Mouse (Mus musculus) MEL (cell line): ENCODE measurements at regions not wholly inside any gene's neighbourhood (a gene's known extent, or its start where the extent isn't known, plus 50 kb on each side); places are given as distances from the start of the nearest gene placed in this dataset.
"Not testable (repeated sequence)": the region's sequence is repeated elsewhere in the genome, so short reads cannot be mapped to it uniquely, and the experiment has no call there.

Source experiments
- DNase-seq: peaks from one replicate; pipeline ENCODE4 v3.0.0; 2011; ENCODE audit warnings: low read depth, low spot score
- H3K27ac ChIP-seq: 2 replicates; pipeline ENCODE4 v1.5.1; 2012; ENCODE audit warnings: low read depth, mild to moderate bottlenecking, control low read depth, low read length, moderate library complexity; ENCODE audit not compliant: control insufficient read depth
- H3K27me3 ChIP-seq, 2 experiments: fragments of 150-350 bp in 1 of 2; sonication (generic) in 1 of 2; 2 replicates each; pipeline ENCODE4 v1.6.1; 2012; ENCODE audit warnings: low read length in 2 of 2, mild to moderate bottlenecking in 2 of 2, improper control_type of control experiment in 1 of 2, moderate library complexity in 1 of 2; ENCODE audit not compliant: insufficient read depth in 2 of 2, control insufficient read depth in 1 of 2
- H3K36me3 ChIP-seq, 2 experiments: 2 replicates each; pipeline ENCODE4 v1.6.1; 2012 to 2014; ENCODE audit warnings: low read length in 2 of 2, improper control_type of control experiment in 1 of 2, inconsistent platforms in 1 of 2, mild to moderate bottlenecking in 1 of 2; ENCODE audit not compliant: insufficient read depth in 2 of 2, control insufficient read depth in 1 of 2
- H3K4me1 ChIP-seq, 2 experiments: fragments of 150-350 bp in 1 of 2; sonication (generic) in 1 of 2; 2 replicates each; pipeline ENCODE4 v1.6.1; 2012; ENCODE audit warnings: low read length in 2 of 2, improper control_type of control experiment in 1 of 2, mild to moderate bottlenecking in 1 of 2; ENCODE audit not compliant: insufficient read depth in 2 of 2, control insufficient read depth in 1 of 2
- H3K4me3 ChIP-seq, 2 experiments: fragments of 150-350 bp in 1 of 2; sonication (generic) in 1 of 2; 2 replicates each; pipeline ENCODE4 v1.5.1; 2012; ENCODE audit warnings: low read depth in 2 of 2, low read length in 2 of 2, mild to moderate bottlenecking in 2 of 2, moderate library complexity in 2 of 2, control low read depth in 1 of 2, improper control_type of control experiment in 1 of 2; ENCODE audit not compliant: control insufficient read depth in 1 of 2, insufficient read depth in 1 of 2
- H3K79me2 ChIP-seq: 2 replicates; pipeline ENCODE4 v1.6.1; 2012; ENCODE audit warnings: mild to moderate bottlenecking, low read length, moderate library complexity; ENCODE audit not compliant: control insufficient read depth, poor library complexity, insufficient read depth
- H3K9ac ChIP-seq: 2 replicates; pipeline ENCODE4 v1.6.1; 2012; ENCODE audit warnings: low read depth, mild to moderate bottlenecking, control low read depth, low read length, moderate library complexity; ENCODE audit not compliant: control insufficient read depth, poor library complexity, severe bottlenecking
- H3K9me3 ChIP-seq: fragments of 150-350 bp; sonication (generic); replicated peaks from 2 replicates; pipeline ENCODE4 v1.6.1; 2012; ENCODE audit warnings: mild to moderate bottlenecking, low read length, improper control_type of control experiment, moderate library complexity; ENCODE audit not compliant: insufficient read depth
- CHD1 ChIP-seq: IDR thresholded peaks from 2 replicates; pipeline ENCODE4 v1.6.1; 2012; ENCODE audit warnings: low read depth, mild to moderate bottlenecking, inconsistent platforms, low read length, improper control_type of control experiment
- ETS1 ChIP-seq: IDR thresholded peaks from 2 replicates; pipeline ENCODE4 v1.6.1; 2012; ENCODE audit warnings: low read depth, mild to moderate bottlenecking, inconsistent platforms, low read length, improper control_type of control experiment, moderate library complexity
- GABPA ChIP-seq: IDR thresholded peaks from 2 replicates; pipeline ENCODE4 v1.6.1; 2012; ENCODE audit warnings: low read depth, mild to moderate bottlenecking, inconsistent platforms, low read length, improper control_type of control experiment, moderate library complexity
- GATA1 ChIP-seq: IDR thresholded peaks from 2 replicates; pipeline ENCODE4 v1.6.1; 2011; ENCODE audit warnings: low read depth, low read length, improper control_type of control experiment
- HCFC1 ChIP-seq: IDR thresholded peaks from 2 replicates; pipeline ENCODE4 v1.6.1; 2012; ENCODE audit warnings: low read depth, mild to moderate bottlenecking, inconsistent platforms, low read length, improper control_type of control experiment, moderate library complexity
- MAFK ChIP-seq: IDR thresholded peaks from 2 replicates; pipeline ENCODE4 v1.6.1; 2011; ENCODE audit warnings: low read depth, mild to moderate bottlenecking, low read length, improper control_type of control experiment, borderline replicate concordance
- MEF2A ChIP-seq: IDR thresholded peaks from 2 replicates; pipeline ENCODE4 v1.6.1; 2014; ENCODE audit warnings: low read depth, mild to moderate bottlenecking, inconsistent platforms, low read length, improper control_type of control experiment; ENCODE audit not compliant: poor library complexity, insufficient replicate concordance, severe bottlenecking; ENCODE audit errors: extremely low read depth
- MYB ChIP-seq: IDR thresholded peaks from 2 replicates; pipeline ENCODE4 v1.6.1; 2011; ENCODE audit warnings: mild to moderate bottlenecking, low read depth, low read length, improper control_type of control experiment
- MYC ChIP-seq: IDR thresholded peaks from 2 replicates; pipeline ENCODE4 v1.6.1; 2011; ENCODE audit warnings: low read depth, mild to moderate bottlenecking, low read length, improper control_type of control experiment, moderate library complexity
- POLR2A ChIP-seq, 2 experiments: IDR thresholded peaks; 2 replicates each; pipeline ENCODE4 v1.6.1; 2011 to 2012; ENCODE audit warnings: low read length in 2 of 2, mild to moderate bottlenecking in 2 of 2, control low read depth in 1 of 2, improper control_type of control experiment in 1 of 2, low read depth in 1 of 2, moderate library complexity in 1 of 2; ENCODE audit not compliant: control insufficient read depth in 1 of 2, insufficient read depth in 1 of 2, poor library complexity in 1 of 2
- POLR2AphosphoS5 ChIP-seq: IDR thresholded peaks from 2 replicates; pipeline ENCODE4 v1.6.1; 2012; ENCODE audit warnings: low read depth, borderline replicate concordance, mild to moderate bottlenecking, inconsistent platforms, low read length, moderate library complexity, mixed read lengths
- RAD21 ChIP-seq: IDR thresholded peaks from 2 replicates; pipeline ENCODE4 v1.6.1; 2011; ENCODE audit warnings: mild to moderate bottlenecking, low read depth, low read length, improper control_type of control experiment
- RCOR1 ChIP-seq: IDR thresholded peaks from 2 replicates; pipeline ENCODE4 v1.6.1; 2012; ENCODE audit warnings: low read depth, mild to moderate bottlenecking, inconsistent platforms, low read length, improper control_type of control experiment
- SIN3A ChIP-seq: IDR thresholded peaks from 2 replicates; pipeline ENCODE4 v1.6.1; 2012; ENCODE audit warnings: low read length, improper control_type of control experiment, inconsistent platforms
- SMC3 ChIP-seq: IDR thresholded peaks from 2 replicates; pipeline ENCODE4 v1.6.1; 2011; ENCODE audit warnings: low read depth, low read length, improper control_type of control experiment
- TAL1 ChIP-seq: IDR thresholded peaks from 2 replicates; pipeline ENCODE4 v1.6.1; 2012; ENCODE audit warnings: mild to moderate bottlenecking, inconsistent platforms, low read length, moderate library complexity, mixed read lengths
- TBP ChIP-seq: IDR thresholded peaks from 2 replicates; pipeline ENCODE4 v1.8.0; 2011; ENCODE audit warnings: low read depth, low read length, improper control_type of control experiment
- USF1 ChIP-seq: IDR thresholded peaks from 2 replicates; pipeline ENCODE4 v1.6.1; 2014; ENCODE audit warnings: low read depth, mild to moderate bottlenecking, inconsistent platforms, low read length, improper control_type of control experiment, moderate library complexity
- ZC3H11A ChIP-seq: IDR thresholded peaks from 2 replicates; pipeline ENCODE4 v1.6.1; 2012; ENCODE audit warnings: low read depth, mild to moderate bottlenecking, inconsistent platforms, low read length, improper control_type of control experiment
- ZKSCAN1 ChIP-seq: IDR thresholded peaks from 2 replicates; pipeline ENCODE4 v1.6.1; 2012; ENCODE audit warnings: low read depth, mild to moderate bottlenecking, inconsistent platforms, low read length, improper control_type of control experiment, moderate library complexity
- ZNF384 ChIP-seq: IDR thresholded peaks from 2 replicates; pipeline ENCODE4 v1.6.1; 2012; ENCODE audit warnings: low read depth, mild to moderate bottlenecking, inconsistent platforms, low read length, improper control_type of control experiment

- TF ChIP-seq MEF2A = no peak
Measured at GRCm38 (mm10) chr3:78574807-78575206, 711.5 kb downstream of the Rapgef2 start (continued).

DNA sequence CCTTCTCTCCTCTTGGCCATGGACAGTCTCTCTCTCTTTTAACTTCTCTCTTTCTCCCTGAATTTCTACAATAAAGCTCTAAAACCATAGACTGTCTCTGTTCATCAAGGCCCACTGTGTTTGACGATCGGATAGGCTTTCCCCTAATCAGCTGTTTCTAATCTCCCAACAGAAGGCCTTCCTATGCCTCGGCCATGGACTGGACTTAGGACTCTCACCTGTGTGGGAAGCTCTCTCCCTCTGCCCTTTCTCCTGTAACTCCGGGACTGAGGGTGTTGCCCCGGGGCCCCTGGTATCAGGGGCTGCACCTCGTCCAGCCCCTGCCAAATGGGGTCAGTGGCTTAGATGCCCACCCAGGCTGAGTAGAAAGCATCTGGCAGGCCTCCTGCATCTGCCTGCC lies 713.0 kb downstream of the Rapgef2 start:
- TF ChIP-seq POLR2A (IDR thresholded peaks at IDR 0.05; ENCODE audit: control insufficient read depth in 1 of 2, insufficient read depth in 1 of 2, low read depth in 1 of 2, low read length in 2 of 2, poor library complexity in 1 of 2) = no peak
- TF ChIP-seq GABPA = no peak
- no peak for TF ChIP-seq ETS1
- no peak for TF ChIP-seq HCFC1
- no peak for TF ChIP-seq MYB
- no peak for TF ChIP-seq SIN3A
- TF ChIP-seq GATA1 = no peak
- TF ChIP-seq ZNF384 = no peak
- no peak for TF ChIP-seq TAL1
- no peak for TF ChIP-seq CHD1
- no peak for TF ChIP-seq RAD21
- TF ChIP-seq MAFK = no peak
- TF ChIP-seq POLR2AphosphoS5 = no peak
- TF ChIP-seq ZC3H11A = no peak
- TF ChIP-seq ZKSCAN1 = no peak
- no peak for TF ChIP-seq MYC
- TF ChIP-seq USF1 = no peak
- TF ChIP-seq RCOR1 = no peak
- TF ChIP-seq TBP = no peak
- no peak for TF ChIP-seq SMC3
- H3K36me3 ChIP-seq = no peaks in the 10 kb centered on the region

DNA sequence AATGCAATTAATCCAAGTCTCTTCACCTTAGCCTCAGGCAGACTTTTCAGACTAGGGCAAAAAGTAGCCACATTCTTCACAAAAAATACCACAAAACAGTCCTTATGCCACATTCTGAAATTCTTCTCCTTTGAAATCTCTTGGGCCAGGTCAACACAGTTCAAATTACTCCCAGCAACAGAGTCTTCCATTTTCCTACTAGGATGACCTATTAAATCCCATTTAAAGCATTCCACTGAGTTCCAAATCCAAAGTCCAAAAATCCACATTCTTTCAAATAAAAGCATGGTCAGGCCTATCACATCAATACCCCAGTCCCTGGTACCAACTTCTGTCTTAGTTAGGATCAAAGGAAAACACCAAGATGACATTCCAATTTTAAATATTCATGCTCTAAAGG lies 721.4 kb downstream of the Rapgef2 start:
- not testable (repeated sequence) for H3K79me2 ChIP-seq, H3K9me3 ChIP-seq, H3K4me3 ChIP-seq, DNase-seq, H3K9ac ChIP-seq, H3K27me3 ChIP-seq, H3K27ac ChIP-seq, H3K36me3 ChIP-seq, H3K4me1 ChIP-seq

More for the DNA sequence above, 713.0 kb downstream of the Rapgef2 start:
- no peaks in the 10 kb centered on the region for H3K4me1 ChIP-seq
- H3K9me3 ChIP-seq = no peaks in the 10 kb centered on the region
- H3K9ac ChIP-seq = no peak overlapping the region
- DNase-seq = no peak
- H3K79me2 ChIP-seq = no peaks in the 10 kb centered on the region
- no peaks in the 10 kb centered on the region for H3K27me3 ChIP-seq
- H3K27ac ChIP-seq = no peak overlapping the region
- no peak overlapping the region for H3K4me3 ChIP-seq
